Mouse (Mus musculus) cortical plate, adult 2 months (tissue): ENCODE results near the gene Cldn1.

Experiments
- CTCF ChIP-seq: fragments of 200-500 bp; IDR thresholded peaks from 2 replicates; pipeline ENCODE4 v1.5.1; 2011; ENCODE audit warnings: mild to moderate bottlenecking, control low read depth, low read length; ENCODE audit not compliant: insufficient read depth; ENCODE audit errors: extremely low read depth
- POLR2A ChIP-seq: fragments of 200-500 bp; IDR thresholded peaks from 2 replicates; pipeline ENCODE4 v1.6.1; 2011; ENCODE audit warnings: mild to moderate bottlenecking, low read length, control low read depth; ENCODE audit not compliant: insufficient read depth; ENCODE audit errors: extremely low read depth

GRCm38 (mm10) chr16:26316281-26316680 lies 55.4 kb downstream of the Cldn1 start:
- no peak for TF ChIP-seq CTCF
- no peak for TF ChIP-seq POLR2A
